Mouse (Mus musculus): Measurements from ENCODE around the gene Sowahd. TPM values are rescaled to one million over a fixed set of nuclear protein-coding genes. Genes with fewer than 3 reads are reported as not detected.

The Sowahd gene
- total RNA-seq, 2 experiments from 2014 or later = not detected

DNA sequence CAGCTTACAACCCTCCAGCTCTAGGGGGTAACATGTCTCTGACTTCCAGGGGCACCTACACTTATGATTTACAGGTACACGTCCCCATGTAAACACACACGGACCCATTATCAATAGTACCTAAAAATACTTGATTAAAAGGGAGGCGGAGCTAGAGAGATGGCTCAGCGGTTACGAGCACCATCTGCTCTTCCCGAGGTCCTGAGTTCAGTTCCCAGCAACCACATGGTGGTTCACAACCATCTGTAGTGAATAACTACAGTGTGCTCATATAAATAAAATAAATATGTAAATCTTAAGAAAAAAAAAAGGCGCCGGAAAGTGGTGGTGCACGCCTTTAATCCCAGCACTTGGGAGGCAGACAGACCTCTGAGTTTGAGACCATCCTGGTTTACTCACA is 37.0 kb downstream of the Sowahd start:
- DNase-seq = no peak
- intact Hi-C loops (cut with DNase I) = no loop called here

DNA sequence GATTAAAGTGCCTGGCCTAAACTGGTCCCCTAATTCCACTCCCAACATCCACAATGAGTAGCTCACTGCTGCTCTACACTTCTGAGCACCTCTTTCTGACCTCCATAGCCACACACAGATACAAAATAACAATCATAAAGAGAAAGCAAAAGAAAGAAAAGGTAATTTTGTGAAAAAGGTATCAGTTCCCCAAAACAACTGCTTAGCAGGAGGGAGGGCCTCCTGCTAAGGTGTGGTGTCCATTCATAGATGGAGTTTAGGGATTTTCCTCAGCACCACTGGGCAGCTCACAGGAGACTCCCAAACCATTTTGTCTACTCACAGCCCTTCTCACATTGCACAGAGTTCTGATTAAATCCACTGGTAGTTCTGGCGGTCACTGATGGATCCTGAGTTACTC is 40.1 kb downstream of the Sowahd start:
- intact Hi-C loops (cut with DNase I) = no loop called here

GRCm38 (mm10) chrX:37091457-37091856 is 42.8 kb downstream of the Sowahd start:
- no peak for DNase-seq
- intact Hi-C loops (cut with DNase I) = no loop called here

More for the DNA sequence above, 40.1 kb downstream of the Sowahd start:
- DNase-seq = no peak

DNA sequence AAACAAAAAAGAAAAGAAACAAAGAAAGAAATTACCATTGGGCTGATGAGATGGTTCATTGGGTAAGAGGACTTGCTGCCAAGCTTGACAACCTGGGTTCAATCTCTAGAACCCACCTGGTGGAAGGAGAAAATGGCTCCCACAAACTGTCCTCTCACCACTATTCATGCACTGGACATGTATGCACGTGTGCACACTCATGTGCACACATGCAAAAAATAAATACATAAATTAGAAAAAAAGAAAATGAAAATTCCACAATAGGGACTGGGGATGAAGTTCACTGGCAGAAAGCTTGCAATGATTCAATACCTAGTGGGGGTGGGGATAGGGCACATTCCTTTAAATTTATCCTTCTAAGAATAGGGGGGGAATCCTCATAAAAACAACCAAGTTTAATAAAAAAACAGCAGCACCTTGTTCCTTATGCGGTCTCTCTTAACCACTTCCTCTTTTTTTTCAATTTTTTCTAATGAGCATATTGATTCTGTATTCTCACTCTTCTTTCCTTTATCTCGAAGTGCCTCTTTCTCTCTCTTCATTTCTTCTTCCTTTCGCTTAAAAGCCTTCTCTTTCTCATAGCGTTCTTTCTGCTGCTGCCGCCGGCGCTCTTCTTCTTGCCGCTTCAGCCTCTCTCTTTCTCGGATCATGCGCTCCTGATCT is 46.6 kb downstream of the Sowahd start:
- DNase-seq = no peak
- intact Hi-C loops (cut with DNase I) = no loop called here

GRCm38 (mm10) chrX:37098681-37099080 is 50.0 kb downstream of the Sowahd start:
- intact Hi-C loops (cut with DNase I) = no loop called here

More at GRCm38 (mm10) chrX:37098681-37099080, 50.0 kb downstream of the Sowahd start:
- DNase-seq = no peak

Other genes with a start within 250 kb of the Sowahd start
- gene Ube2a, start 174.9 kb upstream of the Sowahd start, total RNA-seq (2021) = 10 to 100 TPM; 37.8 to 38.8 TPM
- 10 to 100 TPM; 10.6 to 10.7 TPM for gene C330007P06Rik, start 174.7 kb upstream of the Sowahd start, total RNA-seq (2021)
- gene Nkrf, start 145.9 kb upstream of the Sowahd start, total RNA-seq (2021) = 1 to 10 TPM; 2.3 to 2.6 TPM
- 1 to 10 TPM; 1.7 to 1.9 TPM for gene Sept6, start 57.1 kb upstream of the Sowahd start, total RNA-seq (2021)
- gene Rpl39, start 36.6 kb downstream of the Sowahd start, total RNA-seq (2021) = 100 to 1,000 TPM; 221 to 256 TPM
- gene Upf3b, start 61.5 kb downstream of the Sowahd start, total RNA-seq (2021) = 1 to 10 TPM; 8.4 to 9.7 TPM
- gene Nkap, start 78.0 kb downstream of the Sowahd start, total RNA-seq (2021) = 1 to 10 TPM; 5.6 to 8.8 TPM
- not detected for gene Akap14, start 120.0 kb downstream of the Sowahd start, total RNA-seq (2021)
- 100 to 1,000 TPM; 353 to 410 TPM for gene Ndufa1, start 142.3 kb downstream of the Sowahd start, total RNA-seq (2021)
- gene Rnf113a1, start 142.4 kb downstream of the Sowahd start, total RNA-seq (2021) = 1 to 10 TPM; 1.9 to 3.4 TPM
- not detected for gene Gm9, start 162.2 kb downstream of the Sowahd start, total RNA-seq (2021)
- not detected for gene Rhox1, start 173.4 kb downstream of the Sowahd start, total RNA-seq (2021)
- gene Rhox2a, start 196.1 kb downstream of the Sowahd start, total RNA-seq (2021) = not detected
- gene Rhox3a, start 201.1 kb downstream of the Sowahd start, total RNA-seq (2021) = not detected
- not detected for gene Rhox4a, start 216.5 kb downstream of the Sowahd start, total RNA-seq (2021)

All from gastrocnemius, postnatal 36 days (tissue).